Mouse (Mus musculus): ENCODE measurements at regions not wholly inside any gene's neighbourhood (a gene's known extent, or its start where the extent isn't known, plus 50 kb on each side); places are given as distances from the start of the nearest gene placed in this dataset.
A peak's percentile ranks its signal among the peaks of the same experiment; 100 is the strongest.
"Not testable (repeated sequence)": the region's sequence is repeated elsewhere in the genome, so short reads cannot be mapped to it uniquely, and the experiment has no call there.

DNA sequence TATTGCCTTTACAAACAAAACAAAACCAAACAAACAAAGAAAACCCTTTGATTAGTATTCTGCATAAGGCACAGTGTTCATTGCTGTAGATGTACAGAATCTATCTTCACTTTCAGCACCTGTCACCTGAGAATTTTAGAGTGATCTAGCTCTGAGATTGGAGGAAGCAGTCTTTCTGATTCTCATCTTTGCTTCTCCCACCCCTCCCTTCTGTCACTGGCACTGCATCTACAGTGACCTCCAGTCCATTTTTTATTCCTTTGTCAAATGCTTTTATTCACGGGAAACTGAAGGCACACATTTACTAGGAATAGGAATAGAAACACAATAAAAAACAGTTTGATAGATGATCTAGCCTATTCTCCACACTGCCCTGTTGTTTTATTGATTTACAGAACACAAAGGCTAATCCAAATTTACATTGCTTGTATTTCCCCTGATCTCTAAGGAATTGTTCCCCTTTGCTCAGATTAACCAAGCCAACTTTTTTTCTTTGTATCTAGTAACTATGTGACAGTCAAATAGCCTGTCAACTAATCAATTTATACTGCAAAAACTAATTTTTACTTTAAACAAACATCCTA, 488.2 kb upstream of the Stxbp6 start:
- H3K4me2 ChIP-seq (replicated peaks; ENCODE audit: low read depth, low read length): no peak overlapping the region
- ATAC-seq (ENCODE audit: low FRiP score): peak; percentile 53
- no peak for DNase-seq (ENCODE audit: low spot score)
- H3K27ac ChIP-seq (ENCODE audit: low read depth, low read length): peak overlapping the region; percentile 87
- H3K9ac ChIP-seq (ENCODE audit: low read depth, low read length): no peak overlapping the region
- WGBS: 27% methylated on average over 1 of the region's 1 CpGs
- no peaks in the 10 kb centered on the region for H3K4me1 ChIP-seq (replicated peaks; ENCODE audit: control insufficient read depth, insufficient read depth, low read length)
- H3K4me3 ChIP-seq (ENCODE audit: low read depth, low read length): no peak overlapping the region
- H3K9me3 ChIP-seq (ENCODE audit: control insufficient read depth, low read length): no peaks in the 10 kb centered on the region
- H3K27me3 ChIP-seq (ENCODE audit: control insufficient read depth, insufficient read depth, low read length): no peaks in the 10 kb centered on the region
- no peaks in the 10 kb centered on the region for H3K36me3 ChIP-seq (ENCODE audit: control insufficient read depth, insufficient read depth, low read length)

- WGBS: 51% methylated on average over 11 of the region's 11 CpGs
- DNase-seq (ENCODE audit: low spot score): peak; percentile 29
- H3K4me2 ChIP-seq (replicated peaks; ENCODE audit: low read depth, low read length): no peak overlapping the region
- H3K9ac ChIP-seq (ENCODE audit: low read depth, low read length): 0 out of 2 replicates have a peak overlapping the region, but pooled peaks have one; percentile 27
- peak overlapping the region; percentile 87 for H3K27ac ChIP-seq (ENCODE audit: low read depth, low read length)
- no peaks in the 10 kb centered on the region for H3K27me3 ChIP-seq (ENCODE audit: control insufficient read depth, insufficient read depth, low read length)
- no peaks in the 10 kb centered on the region for H3K4me1 ChIP-seq (replicated peaks; ENCODE audit: control insufficient read depth, insufficient read depth, low read length)
- H3K36me3 ChIP-seq (ENCODE audit: control insufficient read depth, insufficient read depth, low read length): no peaks in the 10 kb centered on the region
- no peaks in the 10 kb centered on the region for H3K9me3 ChIP-seq (ENCODE audit: control insufficient read depth, low read length)
- no peak overlapping the region for H3K4me3 ChIP-seq (ENCODE audit: low read depth, low read length)
- ATAC-seq (ENCODE audit: low FRiP score): peak; percentile 59
Observed at GRCm38 (mm10) chr12:45561889-45562288, 487.4 kb upstream of the Stxbp6 start.

- Histone ChIP-seq H3K4me3 (ENCODE audit: low read depth, low read length) (no peak overlapping the region), H3K27me3 (ENCODE audit: control insufficient read depth, insufficient read depth, low read length) (no peaks in the 10 kb centered on the region), H3K36me3 (ENCODE audit: control insufficient read depth, insufficient read depth, low read length) (no peaks in the 10 kb centered on the region), H3K4me2 (replicated peaks; ENCODE audit: low read depth, low read length) (no peak overlapping the region), H3K4me1 (replicated peaks; ENCODE audit: control insufficient read depth, insufficient read depth, low read length) (no peaks in the 10 kb centered on the region), H3K9ac (ENCODE audit: low read depth, low read length) (no peak overlapping the region), H3K27ac (ENCODE audit: low read depth, low read length) (peak overlapping the region; percentile 87; the same call in 1 of the 2 replicates), H3K9me3 (ENCODE audit: control insufficient read depth, low read length) (no peaks in the 10 kb centered on the region)
- 56% methylated on average over 1 of the region's 1 CpGs for WGBS
- ATAC-seq (ENCODE audit: low FRiP score) (no peak), DNase-seq (ENCODE audit: low spot score) (no peak)
Observed at GRCm38 (mm10) chr12:45561362-45561761, 486.9 kb upstream of the Stxbp6 start.

DNA sequence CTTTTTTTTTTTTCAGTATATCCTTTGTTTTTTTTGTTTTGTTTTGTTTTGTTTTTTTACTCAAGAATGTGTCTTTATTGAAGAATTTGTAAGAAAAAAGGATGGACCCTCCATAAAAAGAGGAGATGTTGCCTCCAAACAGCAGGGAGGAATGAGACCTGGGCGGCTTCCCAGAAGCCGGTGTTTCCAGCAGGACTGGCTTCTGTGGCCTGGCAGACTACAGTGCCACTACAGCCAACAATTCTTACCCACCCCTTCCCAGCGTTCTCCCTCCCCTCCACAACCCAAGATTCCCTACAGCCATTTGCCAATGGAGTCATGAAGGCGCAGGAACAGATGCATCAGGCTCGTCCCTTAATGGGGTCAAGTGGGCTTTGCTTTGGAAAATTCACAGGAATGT, 475.4 kb upstream of the Stxbp6 start:
- H3K9me3 ChIP-seq (ENCODE audit: control insufficient read depth, low read length); H3K36me3 ChIP-seq (ENCODE audit: control insufficient read depth, insufficient read depth, low read length); ATAC-seq (ENCODE audit: low FRiP score); H3K4me3 ChIP-seq (ENCODE audit: low read depth, low read length); DNase-seq (ENCODE audit: low spot score); H3K27ac ChIP-seq (ENCODE audit: low read depth, low read length); H3K4me2 ChIP-seq (replicated peaks; ENCODE audit: low read depth, low read length); H3K4me1 ChIP-seq (replicated peaks; ENCODE audit: control insufficient read depth, insufficient read depth, low read length); H3K9ac ChIP-seq (ENCODE audit: low read depth, low read length); H3K27me3 ChIP-seq (ENCODE audit: control insufficient read depth, insufficient read depth, low read length): not testable (repeated sequence)
- WGBS: 86% methylated on average over 5 of the region's 5 CpGs

DNA sequence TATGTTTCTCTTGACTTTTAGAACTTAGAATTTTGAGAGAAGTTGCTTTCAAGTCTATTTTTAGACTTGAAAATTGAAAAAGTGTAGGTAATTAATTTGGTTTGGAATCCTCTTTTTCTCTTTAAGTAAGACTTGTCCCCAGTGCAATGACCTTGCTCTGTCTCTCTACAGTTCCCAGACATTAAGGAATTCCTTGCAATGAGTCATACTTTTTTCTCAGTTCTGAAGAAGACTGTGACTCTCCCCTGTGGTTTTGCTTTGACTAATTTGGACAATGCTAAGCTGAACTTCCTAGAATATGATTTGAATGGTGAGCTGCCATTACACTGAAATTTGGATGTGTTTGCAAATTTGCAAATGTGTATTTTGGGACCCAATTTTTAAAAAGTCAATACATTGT, 445.0 kb upstream of the Stxbp6 start:
- Histone ChIP-seq H3K27me3 (ENCODE audit: control insufficient read depth, insufficient read depth, low read length) (no peaks in the 10 kb centered on the region), H3K9me3 (ENCODE audit: control insufficient read depth, low read length) (no peaks in the 10 kb centered on the region), H3K4me1 (replicated peaks; ENCODE audit: control insufficient read depth, insufficient read depth, low read length) (no peaks in the 10 kb centered on the region), H3K36me3 (ENCODE audit: control insufficient read depth, insufficient read depth, low read length) (no peaks in the 10 kb centered on the region), H3K27ac (ENCODE audit: low read depth, low read length) (no peak overlapping the region), H3K4me2 (replicated peaks; ENCODE audit: low read depth, low read length) (no peak overlapping the region), H3K4me3 (ENCODE audit: low read depth, low read length) (no peak overlapping the region), H3K9ac (ENCODE audit: low read depth, low read length) (no peak overlapping the region)
- ATAC-seq (ENCODE audit: low FRiP score): no peak
- no peak for DNase-seq (ENCODE audit: low spot score)

DNA sequence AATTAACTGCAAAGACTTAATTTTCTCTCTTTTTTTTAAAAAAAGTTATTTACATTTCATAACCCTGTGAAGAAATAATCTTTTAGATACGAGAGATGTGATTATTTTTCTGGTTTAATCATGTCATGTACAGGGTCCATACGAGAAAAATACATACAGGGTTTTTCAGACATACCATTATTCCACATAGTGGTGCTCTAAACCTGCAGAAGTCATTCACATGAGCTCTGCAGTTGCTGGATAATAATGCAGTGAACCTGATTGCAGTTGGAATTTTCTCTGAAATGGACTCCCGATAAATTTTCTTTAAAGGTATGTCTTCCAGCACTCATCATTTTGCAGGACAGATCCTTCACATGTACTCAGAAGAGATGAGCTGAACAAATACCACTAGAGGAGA, 439.9 kb upstream of the Stxbp6 start:
- no peaks in the 10 kb centered on the region for H3K27me3 ChIP-seq (ENCODE audit: control insufficient read depth, insufficient read depth, low read length)
- H3K9ac ChIP-seq (ENCODE audit: low read depth, low read length): no peak overlapping the region
- no peak for ATAC-seq (ENCODE audit: low FRiP score)
- 79% methylated on average over 3 of the region's 3 CpGs for WGBS
- no peak overlapping the region for H3K4me3 ChIP-seq (ENCODE audit: low read depth, low read length)
- H3K4me2 ChIP-seq (replicated peaks; ENCODE audit: low read depth, low read length): no peak overlapping the region
- H3K4me1 ChIP-seq (replicated peaks; ENCODE audit: control insufficient read depth, insufficient read depth, low read length): no peaks in the 10 kb centered on the region
- H3K9me3 ChIP-seq (ENCODE audit: control insufficient read depth, low read length): no peaks in the 10 kb centered on the region
- no peak for DNase-seq (ENCODE audit: low spot score)
- no peaks in the 10 kb centered on the region for H3K36me3 ChIP-seq (ENCODE audit: control insufficient read depth, insufficient read depth, low read length)
- no peak overlapping the region for H3K27ac ChIP-seq (ENCODE audit: low read depth, low read length)

DNA sequence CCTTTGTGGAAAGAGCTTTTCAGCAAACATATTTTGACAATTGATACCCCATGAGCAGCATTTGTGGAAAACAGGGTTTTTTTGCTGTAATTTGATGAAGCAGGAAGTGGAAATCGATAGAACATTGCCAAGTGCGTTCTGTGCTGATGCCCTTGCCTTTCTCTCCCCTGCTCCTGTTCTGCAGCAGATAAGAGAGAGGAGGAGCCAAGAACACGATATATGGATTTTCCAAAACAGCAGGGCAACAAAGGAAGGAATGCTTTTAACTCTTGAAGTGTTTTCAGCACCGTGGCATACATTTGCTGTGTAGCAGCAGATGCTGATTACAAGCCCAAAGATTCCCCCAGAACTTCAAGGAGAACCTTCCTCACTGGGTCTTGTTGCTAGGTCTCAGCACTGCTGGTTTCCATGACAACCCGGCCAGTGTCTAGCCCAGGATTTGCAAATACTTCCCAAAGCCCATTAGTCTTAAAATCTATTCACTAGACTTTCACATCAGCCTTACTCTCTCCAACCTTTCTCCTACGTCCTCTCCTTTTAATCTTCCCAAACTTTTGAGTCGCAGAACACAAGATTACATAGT, 433.0 kb upstream of the Stxbp6 start:
- Histone ChIP-seq H3K27ac (ENCODE audit: low read depth, low read length) (no peak overlapping the region), H3K9me3 (ENCODE audit: control insufficient read depth, low read length) (no peaks in the 10 kb centered on the region), H3K36me3 (ENCODE audit: control insufficient read depth, insufficient read depth, low read length) (no peaks in the 10 kb centered on the region), H3K4me3 (ENCODE audit: low read depth, low read length) (no peak overlapping the region), H3K4me2 (replicated peaks; ENCODE audit: low read depth, low read length) (no peak overlapping the region), H3K9ac (ENCODE audit: low read depth, low read length) (no peak overlapping the region), H3K27me3 (ENCODE audit: control insufficient read depth, insufficient read depth, low read length) (no peaks in the 10 kb centered on the region), H3K4me1 (replicated peaks; ENCODE audit: control insufficient read depth, insufficient read depth, low read length) (no peaks in the 10 kb centered on the region)
- no peak for ATAC-seq (ENCODE audit: low FRiP score)
- DNase-seq (ENCODE audit: low spot score): peak; percentile 25
- 50% methylated on average over 7 of the region's 7 CpGs for WGBS

DNA sequence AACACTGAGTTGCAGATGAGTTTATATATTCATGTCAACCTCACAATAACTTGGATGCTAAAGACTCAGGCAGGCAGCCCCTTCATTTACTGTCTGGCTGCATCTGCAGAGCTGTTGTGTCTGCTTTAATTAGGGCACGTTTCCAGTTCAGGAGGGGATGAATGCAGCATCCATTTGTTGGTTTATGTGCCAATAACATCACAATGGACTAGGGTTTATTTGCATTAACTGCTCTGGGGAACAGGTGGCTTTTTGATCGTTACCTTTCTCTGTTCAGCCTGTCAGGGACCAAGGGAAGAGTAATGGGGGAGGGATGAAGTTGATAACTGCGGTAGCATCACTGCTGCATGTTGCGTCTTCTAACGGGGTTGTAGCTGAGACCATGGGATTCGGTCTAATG, 425.3 kb upstream of the Stxbp6 start:
- no peak for DNase-seq (ENCODE audit: low spot score)

GRCm38 (mm10) chr12:45498230-45498629, 423.7 kb upstream of the Stxbp6 start:
- DNase-seq (ENCODE audit: low spot score): no peak
- no peaks in the 10 kb centered on the region for H3K4me1 ChIP-seq (replicated peaks; ENCODE audit: control insufficient read depth, insufficient read depth, low read length)
- H3K4me2 ChIP-seq (replicated peaks; ENCODE audit: low read depth, low read length): no peak overlapping the region
- no peaks in the 10 kb centered on the region for H3K27me3 ChIP-seq (ENCODE audit: control insufficient read depth, insufficient read depth, low read length)
- no peak overlapping the region for H3K9ac ChIP-seq (ENCODE audit: low read depth, low read length)
- H3K36me3 ChIP-seq (ENCODE audit: control insufficient read depth, insufficient read depth, low read length): no peaks in the 10 kb centered on the region
- no peak for ATAC-seq (ENCODE audit: low FRiP score)
- no peak overlapping the region for H3K27ac ChIP-seq (ENCODE audit: low read depth, low read length)
- H3K4me3 ChIP-seq (ENCODE audit: low read depth, low read length): no peak overlapping the region
- no peaks in the 10 kb centered on the region for H3K9me3 ChIP-seq (ENCODE audit: control insufficient read depth, low read length)

More for the DNA sequence above, 425.3 kb upstream of the Stxbp6 start:
- ATAC-seq (ENCODE audit: low FRiP score): no peak
- no peak overlapping the region for H3K27ac ChIP-seq (ENCODE audit: low read depth, low read length)
- no peak overlapping the region for H3K4me3 ChIP-seq (ENCODE audit: low read depth, low read length)
- H3K27me3 ChIP-seq (ENCODE audit: control insufficient read depth, insufficient read depth, low read length): no peaks in the 10 kb centered on the region
- no peak overlapping the region for H3K4me2 ChIP-seq (replicated peaks; ENCODE audit: low read depth, low read length)
- H3K4me1 ChIP-seq (replicated peaks; ENCODE audit: control insufficient read depth, insufficient read depth, low read length): no peaks in the 10 kb centered on the region
- H3K9me3 ChIP-seq (ENCODE audit: control insufficient read depth, low read length): no peaks in the 10 kb centered on the region
- no peak overlapping the region for H3K9ac ChIP-seq (ENCODE audit: low read depth, low read length)
- 72% methylated on average over 6 of the region's 6 CpGs for WGBS
- no peaks in the 10 kb centered on the region for H3K36me3 ChIP-seq (ENCODE audit: control insufficient read depth, insufficient read depth, low read length)
